Mouse (Mus musculus) naive thymus-derived CD4-positive, alpha-beta T cell, adult 5 months (primary cell): ENCODE data around the gene AW146154. TPM values are rescaled to one million over a fixed set of nuclear protein-coding genes. Genes with fewer than 3 reads are reported as not detected.

ENCODE experiments used
- polyA plus RNA-seq: library from polyadenylated mRNA; unstranded; fragments of 100-300 nt; shearing (Covaris generic); gene quantifications from one replicate; pipeline ENCODE4 v1.2.1, GENCODE M21; 2017

AW146154 gene
- polyA plus RNA-seq: 4.9 TPM

GRCm38 (mm10) chr7:41499389-41500049, at the start of gene AW146154, which contains the start of gene Gm20449:
Gene AW146154, minus strand, starts transcription at chr7:41499890.
Gene Gm20449, minus strand, starts transcription at chr7:41499417.

GRCm38 (mm10) chr7:41448596-41448995, 51.1 kb downstream of the AW146154 start, which contains the start of gene Vmn2r57:
Gene Vmn2r57, minus strand, starts transcription at chr7:41448696.

Other genes starting within 250 kb of the AW146154 start
- 21.2 TPM for gene AI987944, start 106.5 kb downstream of the AW146154 start, polyA plus RNA-seq
- not detected for gene Vmn2r57, start 51.2 kb downstream of the AW146154 start, polyA plus RNA-seq
- gene Gm20449, start 473 bp downstream of the AW146154 start, polyA plus RNA-seq: not detected
- gene Gm6871, start 73.8 kb upstream of the AW146154 start, polyA plus RNA-seq: 0.24 TPM
- gene 2610021A01Rik, start 99.3 kb upstream of the AW146154 start, polyA plus RNA-seq: 19.4 TPM
- 11.9 TPM for gene Zfp788, start 133.3 kb upstream of the AW146154 start, polyA plus RNA-seq